In the genomic region with DNA sequence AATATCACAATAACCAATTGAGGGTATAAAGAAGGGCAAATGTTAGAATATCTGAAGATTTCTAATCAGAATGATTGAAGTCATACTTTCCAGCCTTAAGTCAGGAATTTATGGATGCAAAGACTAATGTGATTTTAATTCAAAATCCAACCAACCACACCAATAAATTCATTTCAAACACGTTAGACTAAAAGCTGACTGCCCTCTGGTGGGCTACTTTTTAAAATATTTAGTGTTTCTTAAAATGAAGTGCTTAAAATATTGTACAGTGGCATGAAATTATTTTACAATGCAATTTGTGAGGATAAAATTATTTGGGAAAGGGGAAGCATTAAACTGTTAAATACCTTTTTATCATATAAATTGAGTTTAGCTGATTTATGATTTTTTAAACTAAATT, we compare ENCODE assay signal across 9 mouse cellular contexts.
A peak's percentile ranks its signal among the peaks of the same experiment; 100 is the strongest.
DNase-seq lines count a peak whose midpoint lies in the region; TF ChIP-seq lines count a peak whose summit lies in the region.
"Had no signal": no experiment of that assay in that cellular context is flagged by ENCODE, and none has a peak within 500 bp of the region (broad histone marks: within the 10 kb centered on the region; RNA-seq: fewer than 3 reads in every experiment).

No protein-coding gene starts in this region.

- no peak for TF ChIP-seq POLR2A in brain, embryonic 14.5 days (IDR thresholded peaks at IDR 0.05; ENCODE audit: borderline replicate concordance, extremely low read depth, insufficient read depth, insufficient read length, poor library complexity, severe bottlenecking)

- TF ChIP-seq CTCF in brain, embryonic 14.5 days (IDR thresholded peaks at IDR 0.05; ENCODE audit: borderline replicate concordance, extremely low read depth, insufficient read depth, insufficient read length), result no peak

- peak; percentile 62 for DNase-seq in embryo, embryonic 11 days
- DNase-seq in embryo, embryonic 10 days (ENCODE audit: low spot score), result no peak
- peak; percentile 18 for DNase-seq in layer of hippocampus, adult 9-10 months (ENCODE audit: low spot score)
- no peak for DNase-seq in layer of hippocampus, postnatal 25 days (ENCODE audit: extremely low spot score in 1 of 2, low spot score in 1 of 2)
- DNase-seq in 416B (ENCODE audit: low read depth), result peak; percentile 28
- DNase-seq in brain, embryonic 14.5 days (ENCODE audit: low read depth), result peak; percentile 71
- DNase-seq in frontal cortex, postnatal 36 days (ENCODE audit: low spot score in 2 of 2), result no peak
- no peak for DNase-seq in testis, postnatal 14 days (ENCODE audit: low spot score)
- DNase-seq: kidney, adult 11 months had no signal

Comparison
In these comparisons a context has a peak if more than half of its experiments do, and no peak if none do; other contexts are left out.
1. DNase-seq: peak in embryo, embryonic 11 days (single experiment), layer of hippocampus, adult 9-10 months (single experiment), 416B (single experiment) and brain, embryonic 14.5 days (single experiment); none in embryo, embryonic 10 days (single experiment), layer of hippocampus, postnatal 25 days (0 of 2), frontal cortex, postnatal 36 days (0 of 2) and testis, postnatal 14 days (single experiment).